8 mouse cellular contexts compared by ENCODE assay signal in the genomic region with DNA sequence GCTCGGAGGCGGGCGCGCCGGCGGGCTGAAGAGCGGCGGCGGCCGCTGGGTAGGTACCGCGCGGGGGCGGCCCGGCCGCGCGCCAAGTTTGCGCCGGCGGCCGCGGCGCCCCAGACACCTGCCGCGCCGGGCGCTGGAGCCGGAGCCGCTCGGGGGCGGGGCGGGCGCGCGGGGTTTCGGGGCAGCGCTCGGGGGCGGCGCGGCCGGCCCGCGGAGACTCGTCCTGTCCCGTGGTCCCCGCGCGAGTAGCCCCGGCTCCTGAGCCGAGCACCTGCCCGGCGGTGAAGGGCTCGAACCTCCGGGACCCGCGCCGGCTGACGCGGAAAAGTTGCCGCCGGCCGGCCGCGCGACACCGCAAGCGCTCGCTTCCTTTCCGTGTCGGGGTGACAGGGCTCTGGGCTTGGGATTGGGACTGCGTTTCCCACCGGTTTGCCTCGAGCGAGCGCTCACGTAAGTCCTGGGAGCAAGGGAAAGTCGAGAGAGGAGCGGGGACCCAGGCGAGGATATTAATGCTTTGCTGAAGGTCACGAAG.
DNase-seq lines count a peak whose midpoint lies in the region; ATAC-seq lines count a peak whose summit lies in the region.

No protein-coding gene starts in this region.

- DNase-seq in kidney, postnatal 36 days = no peak
- DNase-seq in left cerebral cortex, postnatal 4 days = peak; percentile 22
- DNase-seq in kidney, postnatal 10 days = no peak

- H3K9ac ChIP-seq in kidney, embryonic 16.5 days (replicated peaks; ENCODE audit: low read length) = peak overlapping the region; percentile 74
- H3K9ac ChIP-seq in forebrain, embryonic 16.5 days (replicated peaks; ENCODE audit: low read depth, low read length) = peak overlapping the region; percentile 67
- H3K9ac ChIP-seq in midbrain, embryonic 16.5 days (ENCODE audit: low read depth, low read length) = peak overlapping the region; percentile 78

- no peaks in the 10 kb centered on the region for H3K36me3 ChIP-seq in kidney, embryonic 16.5 days (ENCODE audit: insufficient read depth, low read length)
- no peaks in the 10 kb centered on the region for H3K36me3 ChIP-seq in forebrain, embryonic 16.5 days (ENCODE audit: control insufficient read depth, insufficient read depth)
- H3K36me3 ChIP-seq in midbrain, embryonic 16.5 days (ENCODE audit: control insufficient read depth, insufficient read depth, low read length) = no peaks in the 10 kb centered on the region

- peak overlapping the region; percentile 96 for H3K4me2 ChIP-seq in kidney, embryonic 16.5 days (replicated peaks; ENCODE audit: low read depth, low read length)
- H3K4me2 ChIP-seq in forebrain, embryonic 16.5 days (ENCODE audit: low read length) = peak overlapping the region; percentile 95
- H3K4me2 ChIP-seq in midbrain, embryonic 16.5 days (ENCODE audit: low read length) = peak overlapping the region; percentile 96

- under 1% methylated on average over 59 of the region's 82 CpGs for WGBS in kidney, embryonic 16.5 days
- under 1% methylated on average over 77 of the region's 82 CpGs for WGBS in forebrain, embryonic 16.5 days
- WGBS in midbrain, embryonic 16.5 days = 0% methylated on average over 37 of the region's 82 CpGs

- H3K4me1 ChIP-seq in kidney, embryonic 16.5 days (ENCODE audit: insufficient read depth, low read length) = 0 out of 2 replicates have a peak, but pooled peaks cover 3% of the 10 kb centered on the region
- peaks cover 5% of the 10 kb centered on the region; the same call in 1 of the 2 replicates for H3K4me1 ChIP-seq in forebrain, embryonic 16.5 days (replicated peaks; ENCODE audit: control insufficient read depth, insufficient read depth, low read length)
- peaks cover 10% of the 10 kb centered on the region for H3K4me1 ChIP-seq in midbrain, embryonic 16.5 days (ENCODE audit: control insufficient read depth, insufficient read depth, low read length)

- H3K27me3 ChIP-seq in kidney, embryonic 16.5 days (ENCODE audit: insufficient read depth, low read length) = peaks cover 14% of the 10 kb centered on the region
- no peaks in the 10 kb centered on the region for H3K27me3 ChIP-seq in forebrain, embryonic 16.5 days (replicated peaks; ENCODE audit: control insufficient read depth, insufficient read depth, low read length)
- peaks cover 3% of the 10 kb centered on the region; the same call in 1 of the 2 replicates for H3K27me3 ChIP-seq in midbrain, embryonic 16.5 days (ENCODE audit: control insufficient read depth, insufficient read depth, low read depth, low read length)

- H3K4me3 ChIP-seq in kidney, embryonic 16.5 days (ENCODE audit: low read length) = peak overlapping the region; percentile 76
- peak overlapping the region; percentile 74 for H3K4me3 ChIP-seq in forebrain, embryonic 16.5 days (replicated peaks; ENCODE audit: low read length)
- H3K4me3 ChIP-seq in midbrain, embryonic 16.5 days (ENCODE audit: low read depth, low read length) = peak overlapping the region; percentile 83

- intact Hi-C loops in left cerebral cortex, postnatal 4 days (cut with DNase I) = no loop called here

- H3K27ac ChIP-seq in kidney, embryonic 16.5 days (ENCODE audit: low read length) = 0 out of 2 replicates have a peak overlapping the region, but pooled peaks have one; percentile 24
- no peak overlapping the region for H3K27ac ChIP-seq in forebrain, embryonic 16.5 days (ENCODE audit: low read length)
- no peak overlapping the region for H3K27ac ChIP-seq in midbrain, embryonic 16.5 days (ENCODE audit: low read length)

- ATAC-seq in kidney, embryonic 16.5 days (ENCODE audit: low FRiP score, low TSS enrichment) = peak; percentile 87; the same call in 1 of the 2 replicates
- ATAC-seq in CD4-positive, CD25-positive, alpha-beta regulatory T cell, adult 4 months = peak; percentile 6
- ATAC-seq in activated CD4-positive, CD25-positive, alpha-beta regulatory T cell, adult 4 months = peak; percentile 10
- peak; percentile 38 for ATAC-seq in forebrain, embryonic 16.5 days
- ATAC-seq in midbrain, embryonic 16.5 days = no peak; the same call in 1 of the 2 replicates

- H3K9me3 ChIP-seq in kidney, embryonic 16.5 days (ENCODE audit: low read length) = no peaks in the 10 kb centered on the region
- no peaks in the 10 kb centered on the region for H3K9me3 ChIP-seq in forebrain, embryonic 16.5 days (ENCODE audit: control insufficient read depth, low read length)
- H3K9me3 ChIP-seq in midbrain, embryonic 16.5 days (replicated peaks; ENCODE audit: control insufficient read depth, low read length, poor library complexity, severe bottlenecking) = no peaks in the 10 kb centered on the region
